Mouse (Mus musculus) T-helper 2 cell (primary cell): ENCODE data around the gene Unc13a.

Source experiments
- in situ Hi-C: fragments of 300-600 bp; cut with MboI, MseI; formaldehyde crosslinking; loops from one replicate; pipeline ENCODE4 v1.15.1; 2025; ENCODE audit warnings: high pct_unique_total_duplicates

Unc13a gene

DNA sequence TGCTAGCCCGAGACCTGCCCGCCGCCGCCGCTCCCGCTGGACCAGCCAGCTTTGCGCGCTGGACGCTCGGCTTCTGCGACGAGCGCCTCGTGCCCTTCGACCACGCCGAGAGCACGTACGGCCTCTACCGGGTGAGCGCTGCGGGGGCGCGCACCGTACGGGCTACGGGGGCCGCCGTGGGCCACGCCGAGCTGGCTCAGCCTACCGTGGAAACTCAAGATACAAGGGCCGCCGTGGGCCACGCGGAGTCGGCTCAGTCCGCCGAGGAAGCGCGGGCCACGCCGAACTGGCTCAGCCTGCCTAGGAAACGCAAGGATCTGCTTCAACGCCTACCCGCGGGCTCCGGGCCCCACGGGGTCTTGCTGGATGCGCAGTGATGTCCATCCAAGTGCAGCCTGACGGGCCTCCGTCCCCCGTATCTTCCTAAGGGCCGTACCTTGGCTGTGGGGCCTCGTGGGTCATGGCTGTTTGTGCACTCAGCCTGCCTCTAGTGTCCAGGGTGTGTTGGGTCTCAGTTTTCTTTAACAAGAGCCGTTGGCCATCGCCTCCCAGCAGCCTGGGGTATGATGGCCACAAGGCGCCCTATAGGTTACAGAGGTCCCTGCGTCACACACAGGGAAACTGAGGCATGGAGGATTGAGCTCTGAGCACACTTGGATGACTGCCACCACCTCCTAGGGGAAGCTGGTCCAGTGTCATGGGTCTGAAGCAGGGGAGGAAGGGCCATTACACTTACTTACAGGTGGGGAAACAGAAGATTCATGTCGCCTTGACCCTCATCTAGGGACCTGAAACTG, 79.0 kb downstream of the Unc13a start:
- in situ Hi-C loops = no loop called here

DNA sequence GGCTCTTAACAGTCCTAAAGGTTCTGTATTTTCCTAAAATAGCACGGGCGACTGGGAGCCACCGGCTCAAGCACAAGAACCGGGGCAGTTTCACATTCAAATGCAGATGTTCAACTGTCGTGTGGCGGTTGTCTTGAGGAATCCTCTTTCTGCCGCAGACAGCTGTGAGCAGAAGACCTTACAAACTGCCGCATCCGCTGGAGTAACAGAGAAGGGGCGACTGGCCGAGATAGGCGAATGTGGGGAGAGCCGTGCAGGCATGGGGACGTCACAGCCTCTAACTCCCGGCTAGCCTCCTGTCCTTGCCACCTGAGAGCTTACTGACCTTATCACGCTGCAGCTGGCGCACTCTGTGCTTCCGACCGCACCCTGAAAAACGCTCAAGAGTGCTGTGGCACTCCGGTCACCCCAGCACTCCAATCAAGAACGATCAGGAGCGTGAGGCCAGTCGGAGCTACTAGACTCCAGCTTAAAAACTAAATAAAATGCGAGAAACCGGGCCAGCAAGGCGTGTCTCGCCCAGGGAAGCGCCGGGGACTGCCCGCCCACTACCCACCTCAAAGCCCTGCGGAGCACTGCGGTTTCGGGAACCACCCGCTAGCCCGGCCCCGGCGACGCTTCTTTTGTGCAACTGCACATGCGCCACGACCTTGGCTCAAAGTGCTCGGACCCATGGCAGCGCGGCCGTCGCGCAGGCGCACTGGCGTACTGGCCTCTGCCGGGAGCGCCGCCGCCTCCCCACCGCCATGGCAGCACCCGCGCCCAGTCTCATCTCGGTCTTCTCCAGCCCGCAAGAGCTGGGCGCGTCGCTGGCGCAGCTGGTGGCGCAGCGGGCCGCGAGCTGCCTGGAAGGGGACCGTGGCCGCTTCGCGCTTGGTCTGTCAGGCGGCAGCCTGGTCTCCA, 79.8 kb downstream of the Unc13a start, which contains the start of gene Pgls:
Gene Pgls, plus strand, starts transcription at position 706 of the 903 bp plus-strand sequence.
- in situ Hi-C loops = no loop called here

GRCm38 (mm10) chr8:71591017-71591416, 80.5 kb downstream of the Unc13a start:
- in situ Hi-C loops = no loop called here

- in situ Hi-C loops = no loop called here
These were observed 82.8 kb downstream of the Unc13a start for GRCm38 (mm10) chr8:71588762-71589161.

DNA sequence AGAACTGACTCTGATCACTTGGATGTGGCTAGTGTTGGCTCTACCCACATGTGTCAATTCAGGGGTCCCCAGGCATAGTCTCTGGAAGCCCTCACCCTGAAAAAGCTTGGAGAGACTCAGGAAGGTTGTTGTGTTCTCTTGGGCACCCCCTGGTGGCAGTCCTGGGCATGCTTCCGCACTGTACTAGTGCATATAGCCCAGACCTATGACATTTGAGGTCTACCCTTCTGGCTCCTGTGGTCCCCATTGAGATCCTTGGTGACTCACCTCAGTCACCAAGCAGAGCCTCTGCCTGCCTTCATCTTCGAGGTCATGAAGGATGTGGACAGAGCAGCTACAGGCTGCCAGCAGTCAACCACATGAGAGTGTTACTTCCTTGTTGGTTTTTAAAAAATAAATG, 84.7 kb downstream of the Unc13a start:
- in situ Hi-C loops = no loop called here

DNA sequence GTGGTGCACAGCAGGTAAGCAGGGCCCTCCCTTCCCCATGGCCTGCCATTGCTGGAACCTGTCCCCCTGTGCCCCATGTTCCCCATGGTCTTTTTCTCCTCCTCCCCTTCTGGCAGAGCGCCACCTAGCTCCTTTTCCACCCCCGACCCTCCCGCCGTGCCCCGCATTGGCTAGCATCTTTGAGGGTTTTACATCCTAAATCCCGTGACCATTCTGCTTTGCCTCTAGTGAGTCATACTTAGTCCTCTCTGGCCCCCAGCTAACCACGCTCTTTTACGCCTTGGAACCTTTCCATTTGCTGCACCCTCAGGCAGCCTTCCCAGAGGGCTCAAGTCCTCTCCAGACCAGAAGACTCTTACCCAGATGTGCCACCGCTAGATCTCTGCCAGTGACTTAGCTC, 91.4 kb downstream of the Unc13a start:
- in situ Hi-C loops = no loop called here

- in situ Hi-C loops = no loop called here
These were observed 92.1 kb downstream of the Unc13a start for GRCm38 (mm10) chr8:71579476-71579875.

GRCm38 (mm10) chr8:71579009-71579408, 92.5 kb downstream of the Unc13a start:
- in situ Hi-C loops = no loop called here

- in situ Hi-C loops = no loop called here
These were observed 93.6 kb downstream of the Unc13a start for GRCm38 (mm10) chr8:71577856-71578387.

- in situ Hi-C loops = no loop called here
These were observed 96.5 kb downstream of the Unc13a start for GRCm38 (mm10) chr8:71575020-71575419.

DNA sequence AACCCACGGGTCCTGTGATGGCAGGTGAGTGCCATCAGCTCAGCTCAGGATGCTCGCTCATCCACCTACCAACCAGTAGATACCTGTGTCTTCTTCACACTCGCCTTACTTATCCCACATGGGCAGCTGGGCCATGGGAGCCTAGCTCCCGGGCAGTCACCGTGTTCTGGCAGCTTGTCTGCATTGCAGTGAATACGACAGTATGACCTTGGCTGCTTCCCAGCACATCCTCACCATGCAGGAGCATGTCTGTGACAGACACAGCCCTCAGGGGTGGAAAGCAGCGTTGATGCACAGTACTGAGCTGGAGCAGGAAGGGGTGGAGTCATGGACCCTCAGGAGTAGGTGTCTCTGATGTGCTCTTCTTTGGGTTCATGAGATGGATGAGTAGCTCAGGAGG, 97.1 kb downstream of the Unc13a start:
- in situ Hi-C loops = no loop called here
